Mouse (Mus musculus) heart, adult 11 months (tissue): ENCODE results near the gene Marco.

Source experiments
- DNase-seq: peaks from one replicate; pipeline ENCODE4 v3.0.0; 2022

The Marco gene

GRCm38 (mm10) chr1:120504924-120505323, at the start of gene Marco:
Marco (minus strand) TSS chr1:120505024.
- no peak for DNase-seq

GRCm38 (mm10) chr1:120539506-120540029, 34.7 kb upstream of the Marco start:
- DNase-seq: peak; percentile 36

- no peak for DNase-seq
These were observed 32.2 kb upstream of the Marco start for GRCm38 (mm10) chr1:120536998-120537397.

GRCm38 (mm10) chr1:120535919-120536318, 31.1 kb upstream of the Marco start:
- DNase-seq: no peak

GRCm38 (mm10) chr1:120532321-120532916, 27.6 kb upstream of the Marco start:
- no peak for DNase-seq

GRCm38 (mm10) chr1:120531770-120532169, 26.9 kb upstream of the Marco start:
- no peak for DNase-seq

GRCm38 (mm10) chr1:120529881-120530280, 25.1 kb upstream of the Marco start:
- DNase-seq: no peak

GRCm38 (mm10) chr1:120517618-120518017, 12.8 kb upstream of the Marco start:
- peak; percentile 92 for DNase-seq

GRCm38 (mm10) chr1:120510311-120510710, 5.5 kb upstream of the Marco start:
- DNase-seq: no peak

- no peak for DNase-seq
These were observed 4.2 kb upstream of the Marco start for GRCm38 (mm10) chr1:120508976-120509375.

GRCm38 (mm10) chr1:120504046-120504710, 646 bp downstream of the Marco start:
- no peak for DNase-seq

- DNase-seq: no peak
These were observed 3.3 kb downstream of the Marco start for GRCm38 (mm10) chr1:120501496-120501895.

GRCm38 (mm10) chr1:120498036-120498435, 6.8 kb downstream of the Marco start:
- no peak for DNase-seq

GRCm38 (mm10) chr1:120480937-120481336, 23.9 kb downstream of the Marco start:
- no peak for DNase-seq

- no peak for DNase-seq
These were observed 30.0 kb downstream of the Marco start for GRCm38 (mm10) chr1:120474825-120475224.

- no peak for DNase-seq
These were observed 35.9 kb downstream of the Marco start for GRCm38 (mm10) chr1:120468891-120469290.

GRCm38 (mm10) chr1:120467323-120467722, 37.5 kb downstream of the Marco start:
- no peak for DNase-seq

GRCm38 (mm10) chr1:120466751-120467150, 38.1 kb downstream of the Marco start:
- no peak for DNase-seq

GRCm38 (mm10) chr1:120459032-120459431, 45.8 kb downstream of the Marco start:
- DNase-seq: no peak

- DNase-seq: no peak
These were observed 46.3 kb downstream of the Marco start for GRCm38 (mm10) chr1:120458524-120458923.

- no peak for DNase-seq
These were observed 53.1 kb downstream of the Marco start for GRCm38 (mm10) chr1:120451486-120452270.

GRCm38 (mm10) chr1:120449662-120450061, 55.2 kb downstream of the Marco start:
- DNase-seq: no peak

GRCm38 (mm10) chr1:120443228-120443639, 61.6 kb downstream of the Marco start:
- DNase-seq: no peak

GRCm38 (mm10) chr1:120441587-120441986, 63.2 kb downstream of the Marco start:
- no peak for DNase-seq
